Mouse (Mus musculus) lung, postnatal 10 days (tissue): ENCODE measurements at regions not wholly inside any gene's neighbourhood (a gene's known extent, or its start where the extent isn't known, plus 50 kb on each side); places are given as distances from the start of the nearest gene placed in this dataset.
A peak's percentile ranks its signal among the peaks of the same experiment; 100 is the strongest.

Experiments
- DNase-seq: peaks from one replicate; pipeline ENCODE4 v3.0.0; 2021

DNA sequence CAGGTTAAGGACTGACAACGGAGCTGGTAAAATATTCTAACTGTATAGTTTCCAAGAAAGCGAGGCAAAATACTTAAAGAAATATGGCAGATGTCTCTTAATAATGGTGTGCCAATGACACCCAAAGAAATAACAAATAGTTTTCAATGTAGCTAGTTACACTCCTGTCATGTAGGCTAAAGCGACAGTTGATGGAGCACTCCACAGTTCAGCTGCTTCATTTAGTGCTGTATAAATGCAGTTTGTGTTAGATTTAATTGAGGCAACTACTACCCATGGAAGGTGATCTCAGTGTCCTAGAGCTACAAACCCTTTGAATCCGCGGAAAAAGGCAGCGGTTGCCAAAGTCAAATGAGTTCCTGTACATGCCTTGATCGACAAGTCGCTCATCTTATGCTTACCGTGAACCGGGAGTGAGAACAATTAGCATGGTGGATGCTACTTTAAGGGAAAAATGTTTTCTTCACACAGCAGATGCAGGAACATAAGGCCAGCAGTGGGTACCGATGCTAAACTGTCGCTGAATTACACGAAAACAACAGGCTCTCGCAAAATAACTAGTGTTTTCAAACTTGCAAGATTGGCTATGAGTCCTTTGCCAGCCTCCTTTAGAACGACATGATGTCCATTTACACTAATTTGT is 961.4 kb downstream of the Mat2b start:
- DNase-seq = no peak

DNA sequence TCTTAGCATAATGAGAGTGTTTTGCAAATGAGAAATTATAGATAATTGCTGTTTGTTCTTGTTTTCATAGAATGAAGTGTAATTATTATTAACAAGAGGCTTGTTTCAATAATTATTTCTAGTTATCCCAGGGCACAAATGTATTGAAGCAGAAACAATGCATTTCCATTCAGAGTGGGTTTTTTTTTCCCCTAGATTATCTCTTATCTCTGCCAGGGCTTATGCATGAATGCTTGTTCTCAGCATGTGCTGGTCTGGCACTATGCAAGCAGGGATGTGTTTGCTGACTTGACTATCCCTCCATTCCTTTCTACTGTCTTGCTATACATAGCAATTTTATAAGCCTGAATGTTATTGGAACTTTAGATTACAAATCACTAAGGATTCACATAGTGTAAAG is 971.4 kb downstream of the Mat2b start:
- no peak for DNase-seq

- no peak for DNase-seq
Measured at GRCm38 (mm10) chr11:39678521-39678920, 1016.5 kb downstream of the Mat2b start.

GRCm38 (mm10) chr11:39653595-39653994 is 1041.4 kb downstream of the Mat2b start:
- DNase-seq = no peak

DNA sequence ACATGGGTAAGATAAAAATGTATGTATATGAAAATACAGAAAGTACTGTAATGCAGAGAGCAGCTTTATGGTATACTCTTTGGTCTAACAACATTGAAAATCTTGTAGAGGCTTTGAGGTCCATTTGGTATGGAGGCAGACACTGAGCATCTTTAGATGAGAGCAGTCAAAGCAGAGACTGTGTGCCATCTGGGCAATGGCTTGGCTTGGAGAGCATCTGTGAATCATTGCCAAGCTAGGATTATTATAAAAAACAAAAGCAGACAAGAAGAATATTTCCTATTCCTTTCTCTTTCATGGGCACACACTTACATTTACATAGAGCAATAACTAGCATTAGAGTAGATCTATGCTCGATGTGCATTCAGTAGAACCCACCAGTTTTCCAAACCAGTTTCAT is 1075.6 kb downstream of the Mat2b start:
- no peak for DNase-seq

GRCm38 (mm10) chr11:39615843-39616242 is 1079.2 kb downstream of the Mat2b start:
- no peak for DNase-seq

GRCm38 (mm10) chr11:39596479-39596878 is 1098.5 kb downstream of the Mat2b start:
- no peak for DNase-seq

GRCm38 (mm10) chr11:39588641-39589385 is 1106.2 kb downstream of the Mat2b start:
- DNase-seq = peak; percentile 52

DNA sequence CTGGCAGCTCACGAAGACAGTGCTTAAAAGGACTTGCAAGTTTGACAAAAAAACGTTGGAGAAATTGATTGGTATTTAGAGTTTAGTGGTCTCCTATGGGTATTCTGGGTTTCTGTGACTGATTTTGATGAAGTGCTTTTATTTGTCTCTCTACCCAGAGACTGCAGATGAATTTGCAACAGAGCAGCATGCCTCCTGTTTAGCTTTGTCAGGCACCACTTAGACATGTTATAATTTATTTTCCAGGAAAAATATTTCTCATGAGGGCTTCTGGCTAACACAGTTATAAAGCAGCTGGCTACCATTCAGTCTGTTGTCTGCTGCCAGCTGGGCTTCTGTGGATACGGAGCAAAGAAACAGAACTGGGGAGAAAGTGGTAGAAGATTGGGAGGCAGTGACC is 1136.7 kb downstream of the Mat2b start:
- DNase-seq = no peak

DNA sequence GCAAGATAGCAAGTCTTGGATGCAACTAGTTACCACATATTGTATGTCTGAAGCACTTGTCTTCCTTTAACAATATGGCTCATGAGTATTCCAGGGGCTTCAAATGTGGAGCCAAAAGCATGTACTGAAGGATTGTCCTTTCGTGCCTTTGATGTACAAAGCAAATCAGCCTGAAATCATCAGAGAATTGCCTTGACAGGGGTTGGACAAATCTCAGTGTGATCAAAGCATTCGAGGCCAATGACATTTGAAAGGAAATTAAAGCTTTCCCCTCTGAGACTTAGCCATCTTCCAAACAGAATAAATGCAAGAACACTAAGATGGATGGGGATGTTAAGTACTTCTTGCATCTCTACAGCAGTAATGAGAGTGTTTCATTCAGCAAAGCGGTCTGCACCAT is 1144.9 kb downstream of the Mat2b start:
- DNase-seq = no peak

DNA sequence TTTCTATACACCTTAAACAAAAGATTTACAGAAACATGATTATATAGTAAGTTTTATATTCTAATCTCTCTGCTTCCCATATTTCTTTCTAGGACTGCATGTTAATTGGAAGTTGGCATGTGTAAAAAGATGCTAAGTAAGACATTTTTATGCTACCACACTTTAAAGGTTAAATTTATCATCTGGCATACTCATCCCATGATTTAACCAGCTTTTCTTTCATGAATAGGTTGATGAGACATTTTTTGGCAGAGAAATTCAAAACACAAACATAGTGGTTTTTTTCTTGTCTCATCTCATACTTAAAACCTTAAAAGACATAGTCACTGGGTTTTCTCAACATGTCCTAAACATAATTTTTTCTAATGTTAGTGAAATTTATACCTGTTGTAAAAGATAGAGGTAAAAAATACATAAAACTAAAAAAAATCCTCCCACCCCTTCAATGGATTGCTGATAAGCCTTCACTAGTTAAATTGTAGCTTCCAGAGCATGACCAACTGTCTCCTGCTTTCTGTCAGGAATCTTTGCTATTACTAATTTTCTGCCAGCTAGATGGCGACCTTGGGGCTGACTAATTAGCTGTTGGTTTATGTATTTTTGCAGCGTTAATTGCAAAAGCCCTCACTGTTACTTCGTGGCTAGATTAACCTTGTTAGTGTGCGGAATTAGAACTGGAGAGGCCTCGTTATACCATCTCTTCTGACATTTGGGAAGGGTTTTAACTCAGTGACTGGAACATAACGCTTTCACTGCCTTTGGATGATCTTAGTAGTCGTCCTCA is 1169.9 kb downstream of the Mat2b start:
- no peak for DNase-seq

DNA sequence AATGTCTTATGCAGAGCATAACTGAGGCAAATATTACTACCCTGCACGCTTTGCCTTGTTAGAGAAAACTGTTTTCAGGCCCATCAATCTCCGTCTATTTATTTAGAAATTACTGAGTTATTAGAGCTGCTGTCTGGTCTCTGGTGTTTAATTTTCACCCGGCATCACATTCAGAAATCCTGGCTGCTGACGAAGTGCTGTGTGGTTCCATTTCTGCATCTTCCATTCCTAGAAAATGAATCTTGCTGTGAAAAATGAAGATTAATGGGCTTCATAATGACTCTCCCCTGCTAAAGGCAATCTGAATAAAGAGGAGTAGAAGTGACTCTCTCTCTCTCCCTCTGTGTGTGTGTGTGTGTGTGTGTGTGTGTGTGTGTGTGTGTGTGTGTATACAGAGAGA is 1199.8 kb downstream of the Mat2b start:
- no peak for DNase-seq

DNA sequence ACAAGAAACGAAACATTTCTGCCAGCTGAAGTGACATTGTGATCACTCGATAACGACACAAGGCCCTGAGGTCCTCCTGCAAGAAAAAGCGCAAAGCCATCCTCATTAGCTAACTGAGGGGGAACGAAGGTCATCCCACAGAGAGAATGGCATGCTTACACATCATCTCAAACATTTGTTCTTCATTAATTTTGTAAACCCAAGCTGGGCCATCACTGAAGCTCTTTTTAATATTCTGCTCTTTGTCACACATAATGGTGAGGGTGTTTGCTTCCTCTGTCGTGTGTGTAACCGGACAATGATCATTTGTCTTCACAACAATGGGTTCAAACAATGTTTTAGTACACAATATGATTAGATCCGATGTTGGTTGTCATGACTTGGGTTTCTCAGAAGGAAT is 1217.9 kb downstream of the Mat2b start:
- DNase-seq = no peak

GRCm38 (mm10) chr11:39453329-39453952 is 1241.6 kb downstream of the Mat2b start:
- DNase-seq = no peak

- DNase-seq = no peak
Measured at GRCm38 (mm10) chr11:39446374-39446773, 1248.6 kb downstream of the Mat2b start.

GRCm38 (mm10) chr11:39411691-39412090 is 1283.3 kb downstream of the Mat2b start:
- DNase-seq = no peak

DNA sequence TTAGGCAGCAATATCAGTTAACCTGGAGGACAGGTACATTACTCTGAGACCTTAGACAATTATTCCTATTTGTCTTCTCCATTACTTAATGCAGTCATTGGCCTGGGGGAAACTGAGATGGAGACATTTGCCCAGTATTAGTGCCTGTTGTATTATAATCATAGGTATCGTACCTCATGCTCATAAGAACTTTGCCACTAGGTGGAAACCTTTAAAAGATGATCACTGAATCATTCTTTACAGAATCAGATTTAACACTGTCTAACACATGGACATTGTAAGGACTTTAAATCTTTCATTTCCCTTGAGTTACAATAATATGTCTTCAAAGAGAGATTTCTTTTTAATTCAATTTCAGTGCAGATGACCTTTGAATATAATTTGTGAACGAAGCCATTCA is 1283.8 kb downstream of the Mat2b start:
- no peak for DNase-seq

DNA sequence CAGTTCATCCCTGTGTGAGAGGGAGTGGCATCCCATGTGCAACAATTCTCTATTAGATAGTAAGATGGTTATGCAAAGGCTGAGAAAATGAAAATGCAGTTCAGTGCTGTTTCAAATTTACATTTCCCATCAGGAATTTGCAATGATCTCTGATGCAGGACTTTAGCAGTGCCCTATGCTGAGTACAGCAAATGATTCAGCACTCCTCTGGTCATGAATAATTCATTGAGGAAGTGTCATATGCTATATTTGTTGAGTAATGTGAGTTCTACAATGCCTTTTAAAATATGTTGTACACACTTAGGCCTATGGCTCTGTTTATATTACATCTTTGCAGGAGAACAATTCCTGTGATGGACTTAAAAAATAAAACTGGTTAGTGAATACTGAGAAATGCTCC is 1330.2 kb downstream of the Mat2b start:
- no peak for DNase-seq

- DNase-seq = no peak
Measured at GRCm38 (mm10) chr11:39350616-39351015, 1344.4 kb downstream of the Mat2b start.
